Mouse (Mus musculus) heart, adult 9 months (tissue): Measurements from ENCODE around the gene Asb11.

Source experiments
- DNase-seq, 2 experiments: peaks; one replicate each; pipeline ENCODE4 v3.0.0; 2022; ENCODE audit warnings: low spot score in 2 of 2

Asb11 gene

GRCm38 (mm10) chrX:164436709-164437108, at the start of gene Asb11:
Gene Asb11 (plus strand): TSS chrX:164436994.
- DNase-seq = peak in 1 of 2 experiments; percentile 1

DNA sequence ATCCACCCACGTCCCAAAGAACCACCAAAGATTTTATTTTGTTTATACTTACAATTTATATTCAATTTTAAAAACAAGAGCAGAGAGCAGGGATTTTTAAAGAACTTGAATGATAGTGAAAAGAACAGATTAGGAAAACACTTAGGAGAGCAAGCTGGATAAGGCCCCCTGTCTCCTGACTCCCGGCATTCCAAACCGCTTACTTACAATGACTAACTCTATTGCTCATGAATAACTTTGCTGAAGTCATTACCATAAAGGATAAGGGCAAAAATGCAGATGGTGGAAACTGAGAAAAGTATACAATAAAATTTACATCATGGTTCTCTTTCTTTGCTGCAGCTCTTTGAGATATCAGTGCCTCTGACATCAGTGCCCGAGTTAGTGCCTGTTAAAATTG, 42.7 kb upstream of the Asb11 start:
- no peak for DNase-seq

- peak in 1 of 2 experiments; percentile 10 for DNase-seq
Measured at GRCm38 (mm10) chrX:164398456-164398855, 38.3 kb upstream of the Asb11 start.

DNA sequence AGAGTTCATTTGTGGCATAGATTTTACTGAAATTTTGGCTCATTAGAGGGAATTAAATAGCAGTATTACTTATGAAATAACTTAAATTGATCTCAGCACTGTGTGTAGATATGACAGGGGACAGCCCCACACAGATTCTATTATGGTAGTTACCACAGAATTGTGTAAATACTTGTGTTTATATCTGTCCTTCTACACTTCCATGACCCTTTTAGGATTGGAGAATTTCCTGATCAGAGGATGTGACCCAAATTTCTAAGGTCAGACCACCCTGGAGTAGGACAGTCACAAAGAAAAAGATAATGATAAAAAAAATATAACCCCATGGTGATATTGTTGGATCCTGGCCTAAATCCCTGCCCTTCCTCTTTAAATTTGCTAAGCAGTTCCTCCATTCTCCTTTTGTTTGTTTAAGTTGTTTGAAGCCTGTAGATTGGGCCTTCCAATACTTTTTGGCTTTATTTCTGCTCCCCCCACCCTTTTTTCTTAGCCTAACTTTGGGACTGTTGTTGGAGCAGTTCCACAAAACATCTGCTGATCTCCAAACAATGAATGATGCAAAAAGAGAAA, 31.6 kb upstream of the Asb11 start:
- no peak for DNase-seq

DNA sequence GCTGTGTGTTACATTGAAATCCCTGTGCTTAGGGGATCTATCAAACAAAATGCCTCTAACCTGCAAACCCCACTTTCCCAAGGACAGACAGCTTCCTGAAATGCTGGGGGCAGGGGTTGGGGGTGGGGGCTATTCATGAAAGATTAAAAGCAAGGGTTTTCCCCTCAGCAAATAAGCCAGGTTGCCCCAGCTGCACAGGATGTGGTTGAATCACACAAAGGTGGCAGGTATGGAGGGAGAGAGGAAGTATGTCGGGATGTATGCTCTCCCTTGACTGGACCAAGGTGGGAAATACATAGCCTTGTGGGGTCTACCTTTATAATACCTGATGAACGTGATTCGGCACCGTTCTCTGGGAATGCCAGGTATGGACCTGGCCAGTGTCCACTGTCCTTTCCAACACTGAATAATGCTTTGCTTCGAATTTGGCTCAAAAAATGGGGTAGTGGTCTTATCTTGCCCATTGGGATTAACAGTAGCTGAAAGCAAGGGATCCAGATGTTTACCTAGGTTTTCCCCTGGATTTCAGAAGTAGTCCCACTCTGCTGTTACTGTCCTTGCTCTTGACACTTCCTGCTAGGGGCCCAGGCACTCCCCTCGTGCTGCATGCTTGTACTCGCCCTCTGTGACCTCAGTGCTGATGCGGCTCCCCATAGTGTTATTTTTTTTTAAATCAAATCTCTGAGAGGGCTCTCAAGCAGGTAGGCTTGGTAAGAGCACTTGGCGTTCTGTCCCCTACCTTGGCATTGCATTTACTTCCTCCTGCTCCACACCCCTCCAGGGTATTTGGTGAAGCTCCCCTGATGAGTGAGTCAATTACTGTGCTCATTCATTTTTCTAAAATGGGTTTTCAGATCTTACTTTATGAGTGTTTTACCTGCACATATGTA, 30.4 kb upstream of the Asb11 start:
- DNase-seq = no peak

GRCm38 (mm10) chrX:164408301-164408927, 28.4 kb upstream of the Asb11 start:
- no peak for DNase-seq

GRCm38 (mm10) chrX:164410562-164410961, 26.2 kb upstream of the Asb11 start:
- DNase-seq = no peak

- DNase-seq = no peak
Measured at GRCm38 (mm10) chrX:164416803-164417202, 20.0 kb upstream of the Asb11 start.

DNA sequence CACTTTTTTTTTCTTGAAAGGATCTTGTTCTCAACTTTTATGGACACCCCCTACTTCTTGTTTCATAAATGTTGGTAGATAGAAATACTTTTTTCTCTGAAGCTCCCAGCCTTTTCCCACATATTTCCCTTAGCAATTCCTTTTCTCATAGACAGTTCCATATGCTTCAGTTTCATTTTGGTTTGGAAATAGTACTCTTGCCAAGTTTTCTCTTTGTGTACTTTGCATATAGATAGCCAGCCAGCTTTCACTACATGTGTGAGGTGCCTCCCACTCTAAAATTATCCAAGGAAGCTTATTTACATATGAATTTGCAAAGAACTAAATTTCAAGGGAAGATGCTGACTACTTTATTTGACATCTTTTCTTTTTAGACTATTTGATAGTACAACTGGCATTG, 18.8 kb upstream of the Asb11 start:
- DNase-seq = no peak

- DNase-seq = peak; percentile 96 to 97
Measured at GRCm38 (mm10) chrX:164419471-164419939, 17.3 kb upstream of the Asb11 start, which contains the start of gene Piga. Gene Piga (plus strand): TSS chrX:164419787.

DNA sequence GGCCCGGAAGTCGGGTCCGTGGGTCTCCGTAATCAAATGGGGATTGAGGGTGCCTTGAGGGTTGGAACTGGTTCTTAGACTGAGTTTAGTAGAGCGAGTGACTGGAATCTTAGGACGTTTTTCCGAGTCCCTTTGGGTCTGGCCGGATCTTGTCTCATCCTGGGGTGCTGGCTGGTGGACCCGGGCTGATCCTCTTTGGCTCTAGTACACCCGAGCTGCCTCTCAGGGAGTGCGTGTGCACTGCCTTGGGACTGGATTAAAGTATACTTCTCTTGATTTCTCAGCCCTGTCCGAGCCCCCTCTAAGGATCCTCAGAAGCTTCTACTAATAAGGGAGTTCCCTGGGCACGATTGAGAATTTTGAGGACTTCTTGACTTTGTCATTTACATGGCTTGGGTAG, 16.8 kb upstream of the Asb11 start:
- DNase-seq = peak in 1 of 2 experiments; percentile 1

- DNase-seq = no peak
Measured at GRCm38 (mm10) chrX:164420518-164420917, 16.3 kb upstream of the Asb11 start.

GRCm38 (mm10) chrX:164424821-164425220, 12.0 kb upstream of the Asb11 start:
- DNase-seq = no peak

DNA sequence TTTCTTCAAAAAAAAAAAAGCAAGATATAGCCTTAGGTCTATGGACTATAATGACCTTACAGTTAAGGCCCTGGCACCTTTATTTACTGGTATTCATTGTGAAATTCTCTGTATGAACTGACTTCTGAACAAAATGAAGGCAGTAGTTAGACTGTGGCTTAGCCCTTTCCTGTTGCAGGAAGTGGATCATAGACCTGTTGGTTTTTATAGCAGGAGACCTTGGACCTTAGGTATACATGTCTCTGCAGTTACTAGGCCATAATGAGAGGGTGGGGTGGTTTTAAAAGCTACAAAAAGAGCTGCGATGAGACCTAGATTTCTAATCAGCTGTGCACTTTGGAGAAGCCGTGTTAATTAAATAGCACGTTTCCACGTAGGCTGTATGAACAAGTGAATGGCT, 9.5 kb upstream of the Asb11 start:
- no peak for DNase-seq

GRCm38 (mm10) chrX:164428224-164428623, 8.6 kb upstream of the Asb11 start:
- no peak for DNase-seq

- DNase-seq = no peak
Measured at GRCm38 (mm10) chrX:164430621-164431020, 6.2 kb upstream of the Asb11 start.

DNA sequence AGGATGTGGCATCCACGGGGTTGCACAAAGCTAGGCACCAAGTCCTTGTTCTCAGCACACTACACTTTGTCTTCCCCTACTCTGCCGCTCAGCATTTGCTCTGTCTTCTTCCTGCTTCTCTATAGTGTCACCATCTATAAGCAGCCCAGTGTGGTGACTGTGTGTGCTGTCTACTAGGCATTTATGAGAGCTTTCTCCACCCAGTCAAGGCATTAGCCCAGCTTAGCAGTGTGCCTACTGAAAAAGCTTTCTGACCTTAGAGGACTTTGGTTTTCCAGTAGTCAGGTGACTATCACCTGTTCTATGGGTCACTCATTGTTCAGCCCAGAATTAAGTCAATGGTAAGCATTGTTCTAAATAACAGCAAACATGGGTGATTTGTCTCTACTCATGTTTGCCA, 5.7 kb upstream of the Asb11 start:
- DNase-seq = no peak

- no peak for DNase-seq
Measured at GRCm38 (mm10) chrX:164431541-164431940, 5.3 kb upstream of the Asb11 start.

- DNase-seq = no peak
Measured at GRCm38 (mm10) chrX:164432682-164433081, 4.1 kb upstream of the Asb11 start.

DNA sequence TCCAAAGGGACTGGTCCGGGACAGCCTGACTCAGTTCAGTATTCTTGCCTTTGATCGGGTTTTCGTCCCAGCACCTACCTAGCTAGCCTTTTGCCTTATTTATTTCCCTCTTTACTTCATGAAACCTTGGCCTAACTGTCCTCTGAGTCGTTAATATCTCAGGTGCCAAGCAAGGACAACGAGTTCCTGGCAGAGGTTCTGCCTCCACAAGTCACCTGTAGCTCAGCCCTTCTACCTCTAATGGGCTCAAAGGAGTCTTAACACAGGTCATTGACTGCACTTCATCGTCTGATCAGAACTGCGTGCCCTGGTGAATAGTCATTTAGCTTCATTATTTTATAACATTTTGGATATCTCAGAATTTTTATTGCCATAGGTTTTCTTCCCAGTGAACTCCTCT, 2.7 kb downstream of the Asb11 start:
- DNase-seq = no peak

DNA sequence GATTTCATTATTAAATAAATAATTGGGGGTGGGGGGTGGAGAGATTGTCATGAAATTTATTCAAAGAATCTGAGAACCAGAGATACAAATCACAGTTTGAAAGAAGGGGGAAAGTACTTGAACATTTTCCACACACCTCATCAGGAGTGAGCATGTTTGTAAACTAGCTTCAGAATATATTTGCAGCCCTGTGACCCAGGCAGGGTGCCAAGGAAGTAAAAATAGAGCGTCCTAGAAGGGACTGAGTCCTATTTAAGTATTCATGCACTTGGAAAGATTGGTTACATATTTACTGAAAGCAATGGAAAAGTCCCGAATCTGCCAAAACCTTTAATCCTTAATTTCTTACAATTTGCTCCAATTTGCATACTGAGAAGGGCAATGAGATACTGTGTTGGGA, 3.3 kb downstream of the Asb11 start:
- DNase-seq = peak; percentile 9 to 74

DNA sequence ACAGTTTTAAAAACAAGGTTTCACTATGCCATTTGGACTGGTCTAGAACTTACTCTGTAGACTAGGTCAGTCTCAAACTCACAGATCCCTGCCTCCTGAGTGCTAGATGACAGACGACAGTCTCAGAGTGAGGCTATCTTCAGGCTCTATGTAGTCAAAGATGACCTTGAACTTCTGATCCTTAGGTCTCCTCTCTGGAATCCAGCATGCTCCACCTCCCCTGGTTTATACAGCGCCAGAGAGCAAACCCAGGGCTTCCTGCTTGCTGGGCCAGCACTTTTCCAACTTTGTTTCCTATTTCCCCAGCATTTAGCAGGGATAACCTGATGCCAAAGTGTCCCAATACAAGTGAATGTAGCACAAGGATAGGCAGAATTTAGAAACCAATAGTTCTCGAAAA, 3.9 kb downstream of the Asb11 start:
- DNase-seq = no peak

DNA sequence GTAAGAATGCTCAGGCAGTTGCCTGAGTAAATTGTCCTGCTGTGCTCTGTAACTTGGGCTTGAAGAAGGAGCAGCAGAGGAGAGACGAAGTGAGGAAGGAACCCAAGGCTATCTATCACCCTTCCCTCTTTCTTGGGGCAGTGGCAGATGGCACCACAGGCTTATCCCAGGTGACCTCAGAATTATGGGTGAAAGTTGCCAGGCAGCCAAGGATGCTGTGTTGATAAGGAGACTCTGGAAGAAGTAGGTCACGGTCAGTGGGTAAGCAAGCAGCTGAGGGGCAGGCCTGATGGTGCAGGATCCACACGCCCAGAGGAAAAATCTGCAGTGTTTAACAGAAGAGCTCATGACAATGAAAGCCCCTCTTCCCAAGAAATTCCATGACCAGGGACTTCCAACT, 4.5 kb downstream of the Asb11 start:
- no peak for DNase-seq
